In genomic region chr15:81897607-81898285, GRCm38 (mm10) we compare ENCODE assay signal across 25 mouse cellular contexts. TPM values are rescaled to one million over a fixed set of nuclear protein-coding genes. Genes with fewer than 3 reads are reported as not detected.
DNase-seq lines count a peak whose midpoint lies in the region; ATAC-seq and TF ChIP-seq lines count a peak whose summit lies in the region.
"Had no signal": no experiment of that assay in that cellular context is flagged by ENCODE, and none has a peak within 500 bp of the region (broad histone marks: within the 10 kb centered on the region; RNA-seq: fewer than 3 reads in every experiment).

No protein-coding gene starts in this region.

- DNase-seq in kidney, adult 11 months = peak; percentile 60
- DNase-seq in kidney, postnatal 4 days = no peak
- DNase-seq in layer of hippocampus, adult 2 months (ENCODE audit: low spot score in 2 of 2) = no peak
- DNase-seq in layer of hippocampus, adult 9-10 months (ENCODE audit: low spot score) = no peak
- DNase-seq in cerebellum, adult 9-11 months = no peak
- DNase-seq: adrenal gland, postnatal 25 days; cerebellum, adult 8-10 months; gastrocnemius, postnatal 10 days; heart, postnatal 14 days; lung, embryonic 14.5 days; midbrain, embryonic 14.5 days; retina, postnatal 1 day; thymus, adult 18-20 months; thymus, postnatal 4 days had no signal

- H3K4me1 ChIP-seq in intestine, postnatal 0 days (replicated peaks; ENCODE audit: control insufficient read depth, insufficient read depth, low read length) = no peaks in the 10 kb centered on the region; the same call in 1 of the 2 replicates
- peaks cover 3% of the 10 kb centered on the region; the same call in 1 of the 2 replicates for H3K4me1 ChIP-seq in liver, embryonic 16.5 days (ENCODE audit: control insufficient read depth, low read depth, low read length)
- no peaks in the 10 kb centered on the region for H3K4me1 ChIP-seq in hindbrain, embryonic 13.5 days (replicated peaks)
- H3K4me1 ChIP-seq: forebrain, embryonic 13.5 days; heart, embryonic 10.5 days; hindbrain, embryonic 12.5 days; limb, embryonic 12.5 days; neural tube, embryonic 12.5 days had no signal

- WGBS in intestine, postnatal 0 days = 47% methylated on average over 5 of the region's 5 CpGs
- 71% methylated on average over 5 of the region's 5 CpGs for WGBS in liver, embryonic 16.5 days (ENCODE audit: insufficient replicate concordance)
- 92% methylated on average over 5 of the region's 5 CpGs for WGBS in hindbrain, embryonic 13.5 days

- H3K4me2 ChIP-seq in intestine, postnatal 0 days (replicated peaks; ENCODE audit: low read depth) = peak overlapping the region; percentile 32
- H3K4me2 ChIP-seq in liver, embryonic 16.5 days (ENCODE audit: low read depth, low read length) = no peak overlapping the region
- H3K4me2 ChIP-seq in hindbrain, embryonic 13.5 days = no peak overlapping the region
- H3K4me2 ChIP-seq: forebrain, embryonic 13.5 days; hindbrain, embryonic 12.5 days; limb, embryonic 12.5 days; lung, embryonic 14.5 days; neural tube, embryonic 12.5 days had no signal

- H3K36me3 ChIP-seq in intestine, postnatal 0 days (ENCODE audit: control insufficient read depth, insufficient read depth) = peaks cover 55% of the 10 kb centered on the region
- H3K36me3 ChIP-seq in liver, embryonic 16.5 days (ENCODE audit: control insufficient read depth, insufficient read depth) = peaks cover 17% of the 10 kb centered on the region
- peaks cover 89% of the 10 kb centered on the region for H3K36me3 ChIP-seq in hindbrain, embryonic 13.5 days

- no peaks in the 10 kb centered on the region for H3K9me3 ChIP-seq in intestine, postnatal 0 days (ENCODE audit: control insufficient read depth)
- no peaks in the 10 kb centered on the region for H3K9me3 ChIP-seq in liver, embryonic 16.5 days (replicated peaks; ENCODE audit: control insufficient read depth, low read length)
- no peaks in the 10 kb centered on the region for H3K9me3 ChIP-seq in hindbrain, embryonic 13.5 days
- H3K9me3 ChIP-seq: forebrain, embryonic 13.5 days; heart, embryonic 10.5 days; hindbrain, embryonic 12.5 days; limb, embryonic 12.5 days; megakaryocyte, embryonic 14.5 days; neural tube, embryonic 12.5 days had no signal

- H3K27me3 ChIP-seq in intestine, postnatal 0 days (replicated peaks; ENCODE audit: control insufficient read depth, insufficient read depth, low read length) = no peaks in the 10 kb centered on the region
- no peaks in the 10 kb centered on the region for H3K27me3 ChIP-seq in liver, embryonic 16.5 days (ENCODE audit: control insufficient read depth, insufficient read depth, low read depth, low read length)
- no peaks in the 10 kb centered on the region for H3K27me3 ChIP-seq in hindbrain, embryonic 13.5 days
- H3K27me3 ChIP-seq: forebrain, embryonic 13.5 days; hindbrain, embryonic 12.5 days; limb, embryonic 12.5 days; megakaryocyte, embryonic 14.5 days; neural tube, embryonic 12.5 days had no signal

- H3K27ac ChIP-seq in layer of hippocampus, adult 2 months = peak overlapping the region; percentile 84
- H3K27ac ChIP-seq in intestine, postnatal 0 days (ENCODE audit: low read depth, low read length) = peak overlapping the region; percentile 10; the same call in 1 of the 2 replicates
- peak overlapping the region; percentile 48 for H3K27ac ChIP-seq in liver, embryonic 16.5 days (ENCODE audit: low read length)
- H3K27ac ChIP-seq in hindbrain, embryonic 13.5 days = no peak overlapping the region
- H3K27ac ChIP-seq: forebrain, embryonic 13.5 days; heart, embryonic 10.5 days; hindbrain, embryonic 12.5 days; limb, embryonic 12.5 days; neural tube, embryonic 12.5 days had no signal

- H3K9ac ChIP-seq in intestine, postnatal 0 days (ENCODE audit: low read depth, low read length) = no peak overlapping the region
- no peak overlapping the region for H3K9ac ChIP-seq in liver, embryonic 16.5 days (ENCODE audit: low read depth, low read length)
- H3K9ac ChIP-seq in hindbrain, embryonic 13.5 days = no peak overlapping the region
- H3K9ac ChIP-seq: forebrain, embryonic 13.5 days; hindbrain, embryonic 12.5 days; limb, embryonic 12.5 days; lung, embryonic 14.5 days; neural tube, embryonic 12.5 days had no signal

- no peak overlapping the region for H3K4me3 ChIP-seq in layer of hippocampus, adult 2 months
- no peak overlapping the region for H3K4me3 ChIP-seq in intestine, postnatal 0 days (ENCODE audit: low read depth, low read length)
- no peak overlapping the region for H3K4me3 ChIP-seq in liver, embryonic 16.5 days (ENCODE audit: low read depth, low read length)
- no peak overlapping the region for H3K4me3 ChIP-seq in hindbrain, embryonic 13.5 days
- H3K4me3 ChIP-seq: forebrain, embryonic 13.5 days; heart, embryonic 10.5 days; hindbrain, embryonic 12.5 days; limb, embryonic 12.5 days; megakaryocyte, embryonic 14.5 days; neural tube, embryonic 12.5 days had no signal

- no peak for TF ChIP-seq CTCF in layer of hippocampus, adult 2 months (conservative IDR thresholded peaks at IDR 0.05)
- no peak for TF ChIP-seq CTCF in intestine, postnatal 0 days (IDR thresholded peaks at IDR 0.05; ENCODE audit: low read depth)

- peak; percentile 55 for ATAC-seq in intestine, postnatal 0 days
- peak; percentile 75 for ATAC-seq in liver, embryonic 16.5 days (ENCODE audit: low read depth)
- ATAC-seq in hindbrain, embryonic 13.5 days (ENCODE audit: low FRiP score) = no peak
- ATAC-seq: CD4-positive, CD25-positive, alpha-beta regulatory T cell, adult 4 months; forebrain, embryonic 13.5 days had no signal

RNA-seq across cellular contexts. Expression of gene Aco2, which starts 25.6 kb away (rescaled TPM):
- 100 to 1,000 TPM; 442 to 446 TPM for total RNA-seq in layer of hippocampus, adult 2 months (2021)
- polyA plus RNA-seq in intestine, postnatal 0 days (2015; fragmentation: Nextera tagmentation; extraction: Ambion mirVana) = 192 and 209 TPM in 2 replicates
- polyA plus RNA-seq in liver, embryonic 16.5 days (2015; fragmentation: Nextera tagmentation; extraction: Ambion mirVana) = 109 and 114 TPM in 2 replicates
- 237 and 248 TPM in 2 replicates for polyA plus RNA-seq in hindbrain, embryonic 13.5 days (2015; fragmentation: Nextera tagmentation; extraction: Ambion mirVana)

RNA-seq across cellular contexts. Expression of gene Phf5a, which starts 26.0 kb away (rescaled TPM):
- total RNA-seq in layer of hippocampus, adult 2 months (2021) = 10 to 100 TPM; 33.0 to 36.8 TPM
- 75.9 and 79.2 TPM in 2 replicates for polyA plus RNA-seq in intestine, postnatal 0 days (2015; fragmentation: Nextera tagmentation; extraction: Ambion mirVana)
- 72.6 and 79.6 TPM in 2 replicates for polyA plus RNA-seq in liver, embryonic 16.5 days (2015; fragmentation: Nextera tagmentation; extraction: Ambion mirVana)
- 123 and 125 TPM in 2 replicates for polyA plus RNA-seq in hindbrain, embryonic 13.5 days (2015; fragmentation: Nextera tagmentation; extraction: Ambion mirVana)

RNA-seq across cellular contexts. Expression of gene Polr3h, which starts 28.3 kb away (rescaled TPM):
- total RNA-seq in layer of hippocampus, adult 2 months (2021) = 10 to 100 TPM; 44.8 to 51.4 TPM
- 114 and 123 TPM in 2 replicates for polyA plus RNA-seq in intestine, postnatal 0 days (2015; fragmentation: Nextera tagmentation; extraction: Ambion mirVana)
- 53.2 and 55.3 TPM in 2 replicates for polyA plus RNA-seq in liver, embryonic 16.5 days (2015; fragmentation: Nextera tagmentation; extraction: Ambion mirVana)
- polyA plus RNA-seq in hindbrain, embryonic 13.5 days (2015; fragmentation: Nextera tagmentation; extraction: Ambion mirVana) = 73.3 and 76.8 TPM in 2 replicates

RNA-seq across cellular contexts. Expression of gene Csdc2, which starts 38.8 kb away (rescaled TPM):
- total RNA-seq in layer of hippocampus, adult 2 months (2021) = 10 to 100 TPM; 75.2 to 81.8 TPM
- 4.4 and 4.9 TPM in 2 replicates for polyA plus RNA-seq in intestine, postnatal 0 days (2015; fragmentation: Nextera tagmentation; extraction: Ambion mirVana)
- 0.83 and 1.3 TPM in 2 replicates for polyA plus RNA-seq in liver, embryonic 16.5 days (2015; fragmentation: Nextera tagmentation; extraction: Ambion mirVana)
- 130 and 137 TPM in 2 replicates for polyA plus RNA-seq in hindbrain, embryonic 13.5 days (2015; fragmentation: Nextera tagmentation; extraction: Ambion mirVana)
- total RNA-seq: granulocyte monocyte progenitor cell, adult 5-6 weeks had no signal
- polyA plus RNA-seq: CD4-positive, CD25-positive, alpha-beta regulatory T cell, adult 4 months had no signal

RNA-seq across cellular contexts. Expression of gene Tob2, which starts 39.1 kb away (rescaled TPM):
- total RNA-seq in layer of hippocampus, adult 2 months (2021) = 10 to 100 TPM; 28.6 to 38.4 TPM
- polyA plus RNA-seq in intestine, postnatal 0 days (2015; fragmentation: Nextera tagmentation; extraction: Ambion mirVana) = 19.8 and 22.1 TPM in 2 replicates
- 11.7 and 14.9 TPM in 2 replicates for polyA plus RNA-seq in liver, embryonic 16.5 days (2015; fragmentation: Nextera tagmentation; extraction: Ambion mirVana)
- polyA plus RNA-seq in hindbrain, embryonic 13.5 days (2015; fragmentation: Nextera tagmentation; extraction: Ambion mirVana) = 15.6 and 15.7 TPM in 2 replicates
